Mouse (Mus musculus): ENCODE results near the gene March4. TPM values are rescaled to one million over a fixed set of nuclear protein-coding genes. Genes with fewer than 3 reads are reported as not detected.

March4 gene
- polyA plus RNA-seq, 1 experiment, result 0.37 TPM

DNA sequence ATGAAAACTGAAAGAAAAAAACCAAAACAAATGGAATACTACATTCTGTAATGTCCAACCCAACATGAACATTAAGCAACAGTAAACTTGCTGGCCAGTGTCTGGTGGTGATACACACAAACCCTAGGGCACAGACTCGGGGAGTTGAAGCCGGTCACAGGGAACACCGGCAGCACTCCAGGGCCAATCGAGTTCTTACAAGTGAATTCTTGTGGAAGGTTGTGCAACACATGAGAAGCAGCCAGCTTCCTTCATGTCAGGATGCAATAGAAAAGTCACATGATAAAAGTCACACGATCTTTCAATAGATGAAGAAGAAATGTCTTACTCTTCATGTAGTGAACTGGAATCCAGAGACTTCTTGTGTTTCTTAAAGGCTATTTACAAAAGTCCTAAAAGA is 39.1 kb downstream of the March4 start:
- no peaks in the 10 kb centered on the region for H3K27me3 ChIP-seq (ENCODE audit: control insufficient read depth, insufficient read depth, low read length)
- H3K36me3 ChIP-seq (ENCODE audit: control insufficient read depth, insufficient read depth, low read length), result no peaks in the 10 kb centered on the region
- no peaks in the 10 kb centered on the region for H3K4me1 ChIP-seq (ENCODE audit: control insufficient read depth, insufficient read depth, insufficient read length, low read length)
- H3K27ac ChIP-seq (ENCODE audit: insufficient read depth, low read depth, low read length), result no peak overlapping the region
- TF ChIP-seq CTCF (IDR thresholded peaks at IDR 0.05; ENCODE audit: extremely low read depth, insufficient read length, insufficient replicate concordance, low read depth, low read length) (no peak), POLR2A (IDR thresholded peaks at IDR 0.05; ENCODE audit: low read depth, low read length) (no peak)
- 86% methylated on average over 5 of the region's 5 CpGs for WGBS
- no peak overlapping the region for H3K4me3 ChIP-seq (ENCODE audit: low read depth, low read length)

DNA sequence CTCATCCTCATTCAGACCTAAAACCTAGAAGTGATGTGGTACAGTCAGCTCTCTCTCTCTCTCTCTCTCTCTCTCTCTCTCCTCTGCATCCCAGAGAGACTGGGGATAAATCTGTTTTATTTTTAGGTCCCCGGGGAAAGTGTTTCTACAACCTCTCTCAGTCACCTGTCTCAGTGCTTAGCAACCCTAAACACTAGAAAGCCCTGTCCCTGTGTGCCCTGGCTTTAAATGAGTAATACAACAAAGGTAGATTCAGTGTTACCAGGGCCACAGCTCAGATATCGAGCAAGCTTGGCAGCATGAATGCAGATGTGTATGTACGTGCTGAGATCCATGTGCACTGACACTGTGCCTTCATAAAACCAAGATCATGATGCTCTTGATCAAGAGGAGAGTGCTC is 43.3 kb downstream of the March4 start:
- TF ChIP-seq POLR2A (IDR thresholded peaks at IDR 0.05; ENCODE audit: low read depth, low read length), result no peak
- TF ChIP-seq CTCF (IDR thresholded peaks at IDR 0.05; ENCODE audit: extremely low read depth, insufficient read length, insufficient replicate concordance, low read depth, low read length), result no peak
- Histone ChIP-seq H3K27ac (ENCODE audit: insufficient read depth, low read depth, low read length) (no peak overlapping the region), H3K4me3 (ENCODE audit: low read depth, low read length) (no peak overlapping the region), H3K27me3 (ENCODE audit: control insufficient read depth, insufficient read depth, low read length) (no peaks in the 10 kb centered on the region), H3K36me3 (ENCODE audit: control insufficient read depth, insufficient read depth, low read length) (no peaks in the 10 kb centered on the region), H3K4me1 (ENCODE audit: control insufficient read depth, insufficient read depth, insufficient read length, low read length) (no peaks in the 10 kb centered on the region)
- WGBS, result 84% methylated on average over 3 of the region's 3 CpGs

DNA sequence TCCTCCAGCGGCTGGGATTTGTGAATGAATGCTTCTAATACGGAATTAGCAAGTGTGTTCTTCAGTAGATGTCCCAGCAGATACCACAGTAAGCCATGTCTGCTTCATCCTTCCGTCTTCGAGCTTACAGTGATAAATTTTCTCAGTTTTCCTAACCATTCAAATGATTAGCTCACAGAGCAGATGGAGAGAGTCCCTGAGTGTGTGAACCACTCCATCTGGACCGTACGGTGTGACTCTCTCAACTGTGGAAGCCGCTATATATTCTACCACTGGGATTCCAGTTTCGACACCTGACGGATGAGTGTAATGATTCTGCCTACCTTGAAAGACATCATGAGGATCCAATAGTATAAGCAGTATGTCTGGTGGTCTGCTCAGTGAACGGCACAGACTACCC is 44.1 kb downstream of the March4 start:
- 89% methylated on average over 10 of the region's 10 CpGs for WGBS
- TF ChIP-seq CTCF (IDR thresholded peaks at IDR 0.05; ENCODE audit: extremely low read depth, insufficient read length, insufficient replicate concordance, low read depth, low read length), result no peak
- TF ChIP-seq POLR2A (IDR thresholded peaks at IDR 0.05; ENCODE audit: low read depth, low read length), result no peak
- Histone ChIP-seq H3K4me3 (ENCODE audit: low read depth, low read length) (no peak overlapping the region), H3K27ac (ENCODE audit: insufficient read depth, low read depth, low read length) (no peak overlapping the region), H3K4me1 (ENCODE audit: control insufficient read depth, insufficient read depth, insufficient read length, low read length) (no peaks in the 10 kb centered on the region), H3K27me3 (ENCODE audit: control insufficient read depth, insufficient read depth, low read length) (no peaks in the 10 kb centered on the region), H3K36me3 (ENCODE audit: control insufficient read depth, insufficient read depth, low read length) (no peaks in the 10 kb centered on the region)

DNA sequence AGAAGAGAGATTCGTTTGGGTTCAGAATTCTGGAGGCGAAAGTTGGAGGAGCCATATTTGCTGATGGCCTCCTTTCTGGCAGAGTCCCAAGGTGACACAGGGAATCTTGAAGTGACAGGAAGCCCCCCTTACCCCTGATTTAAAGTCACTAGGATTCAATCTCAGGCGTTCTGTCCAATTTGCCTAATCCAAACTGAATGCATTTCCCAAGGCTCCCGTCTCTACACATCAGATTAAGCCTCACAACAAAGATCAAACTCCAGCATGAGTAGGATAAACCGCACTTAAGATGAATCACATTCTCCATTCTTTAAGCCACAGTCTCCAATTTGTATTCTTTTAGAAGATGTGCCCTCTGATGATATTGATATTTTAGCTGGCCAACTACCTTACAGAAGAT is 45.4 kb downstream of the March4 start:
- no peaks in the 10 kb centered on the region for H3K4me1 ChIP-seq (ENCODE audit: control insufficient read depth, insufficient read depth, insufficient read length, low read length)
- WGBS, result 69% methylated on average over 5 of the region's 5 CpGs
- H3K36me3 ChIP-seq (ENCODE audit: control insufficient read depth, insufficient read depth, low read length), result no peaks in the 10 kb centered on the region
- H3K4me3 ChIP-seq (ENCODE audit: low read depth, low read length), result no peak overlapping the region
- TF ChIP-seq POLR2A (IDR thresholded peaks at IDR 0.05; ENCODE audit: low read depth, low read length) (no peak), CTCF (IDR thresholded peaks at IDR 0.05; ENCODE audit: extremely low read depth, insufficient read length, insufficient replicate concordance, low read depth, low read length) (no peak)
- H3K27me3 ChIP-seq (ENCODE audit: control insufficient read depth, insufficient read depth, low read length), result no peaks in the 10 kb centered on the region
- no peak overlapping the region for H3K27ac ChIP-seq (ENCODE audit: insufficient read depth, low read depth, low read length)

DNA sequence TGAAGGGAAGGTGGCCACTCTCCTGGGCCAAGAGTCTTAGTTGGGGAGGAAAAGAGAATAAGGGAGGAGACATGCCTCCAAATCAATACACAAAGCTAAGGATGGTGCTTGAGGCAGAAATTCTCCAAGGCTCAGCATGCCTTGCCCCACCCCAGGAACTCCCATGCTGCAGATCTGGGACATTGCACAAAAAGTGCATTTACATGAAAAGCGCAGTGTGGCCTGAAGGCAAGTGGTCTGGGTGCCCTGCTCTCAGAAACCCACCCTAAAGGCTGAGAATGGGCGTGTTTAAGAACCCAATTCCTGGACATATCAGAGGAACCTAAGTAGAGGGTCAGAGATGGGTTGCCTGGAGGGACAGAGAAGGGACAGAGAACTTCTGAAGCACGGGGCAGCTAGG is 45.9 kb downstream of the March4 start:
- Histone ChIP-seq H3K4me1 (ENCODE audit: control insufficient read depth, insufficient read depth, insufficient read length, low read length) (no peaks in the 10 kb centered on the region), H3K36me3 (ENCODE audit: control insufficient read depth, insufficient read depth, low read length) (no peaks in the 10 kb centered on the region), H3K27ac (ENCODE audit: insufficient read depth, low read depth, low read length) (no peak overlapping the region), H3K27me3 (ENCODE audit: control insufficient read depth, insufficient read depth, low read length) (no peaks in the 10 kb centered on the region), H3K4me3 (ENCODE audit: low read depth, low read length) (no peak overlapping the region)
- TF ChIP-seq CTCF (IDR thresholded peaks at IDR 0.05; ENCODE audit: extremely low read depth, insufficient read length, insufficient replicate concordance, low read depth, low read length) (no peak), POLR2A (IDR thresholded peaks at IDR 0.05; ENCODE audit: low read depth, low read length) (no peak)
- 79% methylated on average over 3 of the region's 3 CpGs for WGBS

DNA sequence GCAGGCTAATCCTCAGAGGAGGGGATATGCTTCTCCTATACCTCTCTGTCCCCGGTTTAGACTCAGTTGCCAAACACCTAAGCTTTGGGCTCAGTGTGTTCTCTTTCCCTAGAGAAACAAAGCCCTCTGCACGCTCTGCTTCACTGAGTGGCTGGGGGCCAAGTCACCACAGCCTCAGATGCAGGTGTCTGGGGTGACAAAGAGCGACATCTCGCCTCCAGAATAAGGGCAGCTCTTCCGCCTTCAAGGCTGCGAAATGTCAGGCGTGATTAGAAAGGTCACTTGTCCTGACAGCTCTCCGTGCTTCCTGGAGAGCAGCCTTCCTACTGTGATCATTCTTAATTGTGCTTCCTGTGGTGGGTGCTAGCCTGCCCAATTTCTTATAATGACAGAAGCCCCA is 46.5 kb downstream of the March4 start:
- H3K4me3 ChIP-seq (ENCODE audit: low read depth, low read length), result no peak overlapping the region
- no peaks in the 10 kb centered on the region for H3K36me3 ChIP-seq (ENCODE audit: control insufficient read depth, insufficient read depth, low read length)
- no peak overlapping the region for H3K27ac ChIP-seq (ENCODE audit: insufficient read depth, low read depth, low read length)
- TF ChIP-seq POLR2A (IDR thresholded peaks at IDR 0.05; ENCODE audit: low read depth, low read length), result no peak
- H3K4me1 ChIP-seq (ENCODE audit: control insufficient read depth, insufficient read depth, insufficient read length, low read length), result no peaks in the 10 kb centered on the region
- WGBS, result 13% methylated on average over 8 of the region's 8 CpGs
- H3K27me3 ChIP-seq (ENCODE audit: control insufficient read depth, insufficient read depth, low read length), result no peaks in the 10 kb centered on the region

DNA sequence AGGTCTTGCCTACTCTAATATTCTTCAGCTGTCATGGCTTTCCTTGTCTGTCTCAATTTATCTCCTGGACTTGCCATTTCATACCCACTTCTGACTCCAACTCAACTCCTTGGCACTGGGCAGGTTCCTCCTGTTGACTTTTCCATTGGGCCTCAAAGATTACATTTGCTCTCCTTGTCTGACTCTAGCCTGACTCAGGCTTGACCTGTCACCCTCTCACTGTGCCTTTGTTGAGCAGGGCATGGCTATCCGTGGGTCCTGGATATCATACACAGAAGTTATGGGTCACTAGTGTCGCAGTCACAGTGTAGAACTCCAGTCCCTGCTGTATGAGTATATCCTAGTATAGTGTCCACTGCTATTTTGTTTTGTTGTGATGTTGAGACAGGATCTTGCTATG is 60.1 kb downstream of the March4 start:
- WGBS, result 82% methylated on average over 2 of the region's 2 CpGs
- Histone ChIP-seq H3K27me3 (ENCODE audit: control insufficient read depth, insufficient read depth, low read length) (no peaks in the 10 kb centered on the region), H3K27ac (ENCODE audit: insufficient read depth, low read depth, low read length) (no peak overlapping the region), H3K4me1 (ENCODE audit: control insufficient read depth, insufficient read depth, insufficient read length, low read length) (no peaks in the 10 kb centered on the region), H3K36me3 (ENCODE audit: control insufficient read depth, insufficient read depth, low read length) (no peaks in the 10 kb centered on the region), H3K4me3 (ENCODE audit: low read depth, low read length) (no peak overlapping the region)
- TF ChIP-seq POLR2A (IDR thresholded peaks at IDR 0.05; ENCODE audit: low read depth, low read length) (no peak), CTCF (IDR thresholded peaks at IDR 0.05; ENCODE audit: extremely low read depth, insufficient read length, insufficient replicate concordance, low read depth, low read length) (no peak)

DNA sequence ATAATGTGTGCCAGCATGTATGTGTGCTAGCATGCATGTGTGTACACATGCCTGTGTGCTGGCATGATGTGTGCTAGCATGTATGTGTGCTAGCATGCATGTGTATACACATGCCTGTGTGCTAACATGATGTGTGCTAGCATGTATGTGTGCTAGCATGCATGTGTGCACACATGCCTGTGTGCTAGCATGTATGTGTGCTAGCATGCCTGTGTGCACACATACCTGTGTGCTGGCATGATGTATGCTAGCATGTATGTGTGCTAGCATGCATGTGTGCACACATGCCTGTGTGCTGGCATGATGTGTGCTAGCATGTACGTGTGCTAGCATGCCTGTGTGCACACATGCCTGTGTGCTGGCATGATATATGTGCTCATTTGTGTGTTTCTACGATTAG is 67.7 kb downstream of the March4 start:
- H3K4me3 ChIP-seq (ENCODE audit: low read depth, low read length), result no peak overlapping the region
- TF ChIP-seq POLR2A (IDR thresholded peaks at IDR 0.05; ENCODE audit: low read depth, low read length) (no peak), CTCF (IDR thresholded peaks at IDR 0.05; ENCODE audit: extremely low read depth, insufficient read length, insufficient replicate concordance, low read depth, low read length) (no peak)
- H3K4me1 ChIP-seq (ENCODE audit: control insufficient read depth, insufficient read depth, insufficient read length, low read length), result no peaks in the 10 kb centered on the region
- H3K27ac ChIP-seq (ENCODE audit: insufficient read depth, low read depth, low read length), result no peak overlapping the region
- no peaks in the 10 kb centered on the region for H3K27me3 ChIP-seq (ENCODE audit: control insufficient read depth, insufficient read depth, low read length)
- WGBS, result 87% methylated on average over 2 of the region's 2 CpGs
- no peaks in the 10 kb centered on the region for H3K36me3 ChIP-seq (ENCODE audit: control insufficient read depth, insufficient read depth, low read length)

All from small intestine, adult 2 months (tissue).